Mouse (Mus musculus) kidney, adult 2 months (tissue): ENCODE results near the gene Tmem221. TPM values are rescaled to one million over a fixed set of nuclear protein-coding genes. Genes with fewer than 3 reads are reported as not detected.
A peak's percentile ranks its signal among the peaks of the same experiment; 100 is the strongest.
"Not testable (repeated sequence)": the region's sequence is repeated elsewhere in the genome, so short reads cannot be mapped to it uniquely, and the experiment has no call there.

ENCODE experiments used
- DNase-seq: peaks from one replicate; pipeline ENCODE4 v3.0.0; 2021
- H3K27ac ChIP-seq: fragments of 200-500 bp; 2 replicates; pipeline ENCODE4 v1.5.1; 2012; ENCODE audit warnings: low read depth, low read length, control low read depth, inconsistent platforms; ENCODE audit not compliant: insufficient read depth
- H3K27me3 ChIP-seq: fragments of 200-500 bp; replicated peaks from 2 replicates; pipeline ENCODE4 v1.6.1; 2012; ENCODE audit warnings: mild to moderate bottlenecking, moderate library complexity, low read length, inconsistent platforms; ENCODE audit not compliant: control insufficient read depth, insufficient read depth
- H3K36me3 ChIP-seq: fragments of 200-500 bp; 2 replicates; pipeline ENCODE4 v1.6.1; 2012; ENCODE audit warnings: mild to moderate bottlenecking, moderate library complexity, low read length, inconsistent platforms; ENCODE audit not compliant: control insufficient read depth, insufficient read depth
- H3K4me1 ChIP-seq: fragments of 200-500 bp; 2 replicates; pipeline ENCODE4 v1.6.1; 2011; ENCODE audit warnings: low read length; ENCODE audit not compliant: control insufficient read depth, insufficient read depth
- H3K4me3 ChIP-seq: fragments of 200-500 bp; 2 replicates; pipeline ENCODE4 v1.5.1; 2011; ENCODE audit warnings: mild to moderate bottlenecking, low read depth, low read length, control low read depth; ENCODE audit not compliant: insufficient read depth
- CTCF ChIP-seq: fragments of 200-500 bp; conservative IDR thresholded peaks from 2 replicates; pipeline ENCODE4 v1.5.1; 2011; ENCODE audit warnings: low read depth, mild to moderate bottlenecking, control low read depth, low read length, moderate library complexity, mixed read lengths; ENCODE audit not compliant: insufficient read depth, insufficient read length
- POLR2A ChIP-seq: fragments of 200-500 bp; IDR thresholded peaks from one replicate; pipeline ENCODE4 v1.6.1; 2011; ENCODE audit warnings: low read depth, low read length, control low read depth
- WGBS: fragments of 180-500 bp; shearing (Covaris S2); methylation state at CpG from one replicate; pipeline ENCODE4 v1.1.7; 2018; 5-methylcytosine and 5-hydroxymethylcytosine counted together
- polyA plus RNA-seq: library from polyadenylated mRNA; depleted of rRNA; stranded (reverse); fragments of >200 nt; gene quantifications from 2 replicates; pipeline ENCODE4 v1.2.3, GENCODE M21; 2012

Tmem221 gene
- polyA plus RNA-seq, 1 experiment, result 7.8 TPM

DNA sequence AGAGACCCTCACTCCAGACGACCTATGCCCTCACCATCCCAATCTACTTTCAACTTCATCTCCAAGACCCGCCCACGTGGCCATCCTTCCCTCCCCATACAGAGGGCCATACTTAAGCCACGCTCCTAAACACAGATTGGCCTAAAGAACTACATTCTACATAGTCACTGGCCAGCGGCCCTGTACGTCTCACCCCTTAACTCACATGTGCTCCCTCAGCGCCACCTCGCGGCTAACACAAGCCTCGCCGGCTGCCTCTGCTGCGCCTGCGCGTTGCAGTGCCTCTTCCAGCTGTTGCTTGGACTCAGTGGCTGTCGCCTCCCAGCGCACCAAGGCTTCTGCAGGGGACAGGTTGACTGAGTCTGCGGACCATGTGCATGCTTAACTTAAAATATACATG, 37.0 kb downstream of the Tmem221 start:
- H3K4me3 ChIP-seq, result no peak overlapping the region
- no peaks in the 10 kb centered on the region for H3K27me3 ChIP-seq
- H3K27ac ChIP-seq, result no peak overlapping the region
- TF ChIP-seq CTCF, result peak; percentile 98
- no peak for TF ChIP-seq POLR2A
- H3K36me3 ChIP-seq, result no peaks in the 10 kb centered on the region
- peak; percentile 95 for DNase-seq
- H3K4me1 ChIP-seq, result no peaks in the 10 kb centered on the region
- 2% methylated on average over 17 of the region's 17 CpGs for WGBS

DNA sequence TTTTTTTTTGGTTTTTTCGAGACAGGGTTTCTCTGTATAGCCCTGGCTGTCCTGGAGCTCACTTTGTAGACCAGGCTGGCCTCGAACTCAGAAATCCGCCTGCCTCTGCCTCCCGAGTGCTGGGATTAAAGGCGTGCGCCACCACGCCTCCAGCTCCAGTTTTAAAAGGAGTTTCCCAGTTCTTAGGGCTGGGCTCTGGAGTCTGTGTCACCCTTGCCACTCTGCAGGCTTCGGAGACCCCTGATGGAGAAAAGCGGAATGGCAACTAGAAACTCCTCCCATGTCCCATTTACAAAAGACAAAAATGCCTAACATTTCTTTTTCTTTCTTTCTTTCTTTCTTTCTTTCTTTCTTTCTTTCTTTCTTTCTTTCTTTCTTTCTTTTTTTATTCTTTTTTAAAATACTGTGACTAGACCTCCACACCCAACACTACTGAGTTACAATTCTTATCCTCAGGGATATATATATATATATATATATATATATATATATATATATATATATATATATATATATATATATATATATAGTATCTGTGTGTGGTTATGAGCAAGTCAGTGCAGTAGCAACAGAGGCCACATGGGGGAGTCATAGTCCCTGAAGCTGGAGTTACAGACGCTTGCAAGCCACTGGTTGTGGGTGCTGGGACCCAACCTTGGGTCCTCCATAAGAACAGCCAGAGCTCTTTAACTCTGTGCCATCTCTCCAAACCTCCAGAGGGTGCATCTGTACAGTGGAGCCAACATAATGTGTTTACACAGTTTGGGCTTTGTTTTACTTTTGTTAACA, 39.4 kb downstream of the Tmem221 start:
- peak; percentile 71 for TF ChIP-seq CTCF
- H3K4me1 ChIP-seq, H3K4me3 ChIP-seq, H3K27ac ChIP-seq, H3K36me3 ChIP-seq, H3K27me3 ChIP-seq: not testable (repeated sequence)
- DNase-seq, result peak; percentile 77
- WGBS, result 29% methylated on average over 10 of the region's 10 CpGs

DNA sequence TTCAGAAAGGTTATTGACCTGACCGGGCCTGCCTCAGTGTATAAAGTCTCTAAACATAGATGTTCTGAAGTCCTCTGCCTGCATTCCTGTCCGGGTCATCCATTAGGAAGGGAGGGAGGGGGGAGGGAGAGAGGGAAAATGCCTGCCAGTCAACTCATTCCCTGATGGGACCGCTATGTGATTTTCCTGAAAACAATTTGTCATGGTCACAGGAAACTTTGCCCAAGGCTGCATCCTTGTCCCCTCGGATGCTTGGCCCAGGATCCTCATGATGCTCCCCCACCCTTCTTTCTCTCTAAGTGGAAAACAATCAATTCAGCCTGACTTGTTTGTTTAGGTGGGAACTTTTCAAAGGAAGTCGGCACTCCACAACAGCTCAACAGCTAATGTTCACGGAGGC, 41.9 kb downstream of the Tmem221 start:
- no peak for TF ChIP-seq CTCF
- TF ChIP-seq POLR2A, result no peak
- DNase-seq, result peak; percentile 84
- no peaks in the 10 kb centered on the region for H3K27me3 ChIP-seq
- no peaks in the 10 kb centered on the region for H3K4me1 ChIP-seq
- H3K36me3 ChIP-seq, result no peaks in the 10 kb centered on the region
- WGBS, result 28% methylated on average over 6 of the region's 6 CpGs
- H3K27ac ChIP-seq, result no peak overlapping the region
- no peak overlapping the region for H3K4me3 ChIP-seq

DNA sequence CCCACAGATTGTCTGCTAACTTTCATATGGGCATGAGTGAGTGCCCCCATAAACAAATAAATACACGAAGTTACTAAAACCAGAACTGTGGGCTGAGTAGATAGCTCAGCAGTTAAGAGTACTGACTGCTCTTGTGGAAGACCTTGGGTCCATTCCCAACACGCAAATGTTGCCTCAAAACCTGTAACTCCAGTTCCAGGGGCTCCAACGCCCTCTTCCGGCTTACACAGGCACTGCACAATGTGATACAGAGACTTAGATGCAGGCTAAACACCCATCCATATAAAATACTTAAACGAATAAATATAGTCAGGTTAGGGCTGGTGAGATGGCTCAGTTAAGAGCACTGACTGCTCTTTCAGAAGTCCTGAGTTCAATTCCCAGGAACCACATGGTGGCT, 43.6 kb downstream of the Tmem221 start:
- WGBS, result 78% methylated on average over 5 of the region's 5 CpGs
- H3K36me3 ChIP-seq, result no peaks in the 10 kb centered on the region
- H3K27ac ChIP-seq, result no peak overlapping the region

DNA sequence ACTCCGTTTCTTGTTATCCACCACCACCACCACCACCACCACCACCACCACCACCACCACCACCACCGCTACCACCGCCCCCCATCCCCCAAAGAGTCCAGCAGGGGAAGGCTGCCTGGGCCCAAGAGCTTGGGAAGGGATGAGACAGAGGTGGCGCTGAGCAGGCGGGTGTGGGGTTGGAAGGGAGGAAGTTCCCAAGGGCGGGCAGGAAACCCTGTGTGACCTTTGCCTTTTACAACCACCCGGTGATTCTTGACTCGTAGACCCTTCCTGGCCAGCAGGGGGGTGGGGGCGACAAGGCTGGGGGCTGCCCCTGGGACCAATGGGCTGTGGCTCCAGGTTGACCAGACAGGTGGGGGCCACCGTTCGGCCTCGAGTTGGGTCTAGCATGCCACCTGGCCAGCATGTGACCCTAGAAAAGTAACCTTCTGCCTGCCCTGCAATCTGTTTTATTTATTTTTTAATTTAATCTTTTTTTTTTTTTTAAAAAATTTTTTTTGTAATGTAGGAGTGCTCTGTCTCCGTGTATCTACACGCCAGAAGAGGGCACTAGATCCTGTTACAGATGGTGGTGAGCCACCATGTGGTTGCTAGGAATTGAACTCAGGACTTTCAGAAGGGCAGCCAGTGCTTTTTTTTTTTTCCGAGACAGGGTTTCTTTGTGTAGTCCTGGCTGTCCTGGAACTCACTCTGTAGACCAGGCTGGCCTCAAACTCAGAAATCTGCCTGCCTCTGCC, 45.5 kb downstream of the Tmem221 start:
- DNase-seq, result peak; percentile 69
- H3K27ac ChIP-seq, result peak overlapping the region; percentile 57; the same call in 1 of the 2 replicates
- H3K4me1 ChIP-seq, result no peaks in the 10 kb centered on the region
- no peaks in the 10 kb centered on the region for H3K27me3 ChIP-seq
- TF ChIP-seq CTCF (0 out of 2 replicates have a peak, but pooled peaks have one; percentile 6), POLR2A (no peak)
- 53% methylated on average over 15 of the region's 15 CpGs for WGBS
- no peaks in the 10 kb centered on the region for H3K36me3 ChIP-seq
- H3K4me3 ChIP-seq, result no peak overlapping the region

More for the DNA sequence above, 43.6 kb downstream of the Tmem221 start:
- Histone ChIP-seq H3K4me1 (no peaks in the 10 kb centered on the region), H3K27me3 (no peaks in the 10 kb centered on the region), H3K4me3 (no peak overlapping the region)
- TF ChIP-seq POLR2A (no peak), CTCF (0 out of 2 replicates have a peak, but pooled peaks have one; percentile 4)
- DNase-seq, result no peak

DNA sequence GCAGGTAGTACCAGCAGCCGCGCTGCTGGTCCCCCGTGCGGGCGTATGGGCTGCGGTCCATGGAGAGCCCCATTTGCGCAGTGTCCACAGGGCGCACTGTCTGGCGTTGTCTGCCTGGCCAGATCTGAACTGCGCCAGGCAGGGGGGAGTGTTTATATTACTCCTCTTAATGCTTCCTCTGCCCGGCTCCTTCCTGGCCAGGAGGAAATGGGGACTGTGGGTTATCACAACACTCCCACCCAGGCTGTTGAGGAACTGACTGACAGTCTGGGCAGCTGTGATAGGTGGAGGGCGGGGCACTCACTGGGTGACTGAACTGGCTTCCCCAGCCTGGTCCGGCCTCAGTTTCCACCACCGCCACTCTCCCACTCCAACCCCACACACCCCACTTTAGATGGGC, 47.0 kb downstream of the Tmem221 start, which contains the start of gene Plvap:
Plvap (minus strand) TSS at position 109 of the 400 bp plus-strand sequence.
- Histone ChIP-seq H3K4me1 (0 out of 2 replicates have a peak, but pooled peaks cover 3% of the 10 kb centered on the region), H3K4me3 (peak within 1 kb of the TSS; percentile 63), H3K27me3 (no peaks in the 10 kb centered on the region), H3K27ac (peak within 1 kb of the TSS; percentile 77), H3K36me3 (no peaks in the 10 kb centered on the region)
- WGBS, result 29% methylated on average over 14 of the region's 14 CpGs
- DNase-seq, result peak; percentile 81
- TF ChIP-seq POLR2A (peak; percentile 50), CTCF (no peak)

DNA sequence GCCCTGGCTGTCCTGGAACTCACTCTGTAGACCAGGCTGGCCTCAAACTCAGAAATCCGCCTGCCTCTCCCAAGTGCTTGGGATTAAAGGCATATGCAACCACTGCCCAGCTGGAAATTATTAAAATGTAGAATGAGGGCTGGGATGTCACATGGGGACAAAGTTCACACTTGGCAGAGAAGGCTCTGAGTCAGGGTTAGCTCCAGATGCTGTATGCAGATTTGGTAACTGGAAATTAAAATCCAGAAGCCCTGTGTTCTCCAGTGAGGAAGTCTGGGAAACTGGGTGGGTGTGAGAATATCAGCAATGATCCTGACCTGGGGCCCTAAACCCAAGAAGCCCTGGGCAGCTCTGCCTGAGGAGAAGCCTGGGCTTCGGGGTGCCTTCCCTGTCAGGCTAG, 49.4 kb downstream of the Tmem221 start:
- TF ChIP-seq CTCF, result no peak
- no peak for TF ChIP-seq POLR2A
- 0 out of 2 replicates have a peak, but pooled peaks cover 3% of the 10 kb centered on the region for H3K4me1 ChIP-seq
- WGBS, result 56% methylated on average over 2 of the region's 2 CpGs
- DNase-seq, result no peak
- no peak overlapping the region for H3K27ac ChIP-seq
- H3K36me3 ChIP-seq, result no peaks in the 10 kb centered on the region
- peak overlapping the region; percentile 34 for H3K4me3 ChIP-seq
- no peaks in the 10 kb centered on the region for H3K27me3 ChIP-seq
